Mouse (Mus musculus): ENCODE results near the gene F12. TPM values are rescaled to one million over a fixed set of nuclear protein-coding genes. Genes with fewer than 3 reads are reported as not detected.

The F12 gene
- 0.39 and 1.6 TPM in 2 replicates for polyA plus RNA-seq (2012; rRNA removed)

DNA sequence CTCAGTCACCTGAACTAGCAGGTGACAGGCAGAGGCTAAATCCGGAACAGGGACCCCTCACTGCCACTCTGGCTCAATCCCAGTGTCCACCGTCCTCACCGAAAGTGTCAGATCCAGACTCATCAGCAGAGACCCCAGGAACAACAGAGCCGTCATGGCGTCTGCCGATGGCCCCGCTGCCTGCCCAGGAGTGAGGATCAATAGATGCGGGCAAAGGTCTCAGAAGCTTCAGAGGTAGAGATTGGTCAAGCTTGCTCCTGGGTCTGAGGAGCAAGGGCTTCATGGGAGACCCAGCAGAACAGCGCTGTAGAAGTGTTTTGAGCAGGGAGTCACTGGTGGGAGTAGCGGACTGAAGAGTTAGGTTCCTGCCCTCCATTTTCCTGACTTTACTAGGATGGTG lies at the start of gene F12:
Gene F12 (minus strand): TSS at position 181 of the 400 bp plus-strand sequence.
- Histone ChIP-seq H3K36me3 (ENCODE audit: control insufficient read depth, insufficient read depth, low read length) (no peaks in the 10 kb centered on the region), H3K4me3 (ENCODE audit: control insufficient read depth, insufficient read depth, low read length) (no peak within 1 kb of the TSS), H3K4me1 (replicated peaks; ENCODE audit: control insufficient read depth, insufficient read depth, low read length) (peaks cover 14% of the 10 kb centered on the region), H3K27me3 (ENCODE audit: control insufficient read depth, insufficient read depth, low read length) (no peaks in the 10 kb centered on the region), H3K27ac (ENCODE audit: control insufficient read depth, insufficient read depth, low read length) (no peak within 1 kb of the TSS)
- no peak for DNase-seq
- 97% methylated on average over 10 of the region's 10 CpGs for WGBS
- TF ChIP-seq POLR2A (IDR thresholded peaks at IDR 0.05; ENCODE audit: control insufficient read depth, extremely low read depth, insufficient read depth, low read length, poor library complexity): no peak
- no peak for TF ChIP-seq CTCF (IDR thresholded peaks at IDR 0.05; ENCODE audit: borderline replicate concordance, control insufficient read depth, extremely low read depth, insufficient read depth, low read length, poor library complexity)

DNA sequence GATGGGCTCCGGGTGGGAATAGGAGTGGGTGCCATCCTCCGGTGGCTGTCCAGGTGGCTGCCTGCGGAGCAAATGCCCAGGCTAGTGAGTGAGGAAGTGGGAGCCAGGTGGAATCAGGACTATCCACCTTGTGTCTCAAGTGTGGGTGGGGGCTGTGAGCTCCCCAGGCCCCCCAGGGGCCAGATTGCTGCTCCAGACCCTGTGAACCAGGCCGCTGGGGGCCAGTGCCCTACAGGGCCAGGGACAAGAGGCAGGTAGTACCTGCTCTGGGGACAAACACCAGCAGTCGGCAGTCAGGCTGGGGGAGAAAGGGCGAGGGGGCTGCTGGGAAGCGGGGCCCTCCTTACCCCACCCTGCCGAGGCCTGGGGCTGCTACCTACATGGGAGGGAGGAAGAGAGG lies 49.7 kb upstream of the F12 start:
- TF ChIP-seq POLR2A (IDR thresholded peaks at IDR 0.05; ENCODE audit: control insufficient read depth, extremely low read depth, insufficient read depth, low read length, poor library complexity): no peak
- no peak for TF ChIP-seq CTCF (IDR thresholded peaks at IDR 0.05; ENCODE audit: borderline replicate concordance, control insufficient read depth, extremely low read depth, insufficient read depth, low read length, poor library complexity)
- Histone ChIP-seq H3K4me3 (ENCODE audit: control insufficient read depth, insufficient read depth, low read length) (no peak overlapping the region), H3K27me3 (ENCODE audit: control insufficient read depth, insufficient read depth, low read length) (peaks cover 10% of the 10 kb centered on the region; the same call in 1 of the 2 replicates), H3K27ac (ENCODE audit: control insufficient read depth, insufficient read depth, low read length) (no peak overlapping the region), H3K4me1 (replicated peaks; ENCODE audit: control insufficient read depth, insufficient read depth, low read length) (peaks cover 24% of the 10 kb centered on the region), H3K36me3 (ENCODE audit: control insufficient read depth, insufficient read depth, low read length) (no peaks in the 10 kb centered on the region)
- WGBS: over 99% methylated on average over 8 of the region's 8 CpGs
- no peak for DNase-seq

DNA sequence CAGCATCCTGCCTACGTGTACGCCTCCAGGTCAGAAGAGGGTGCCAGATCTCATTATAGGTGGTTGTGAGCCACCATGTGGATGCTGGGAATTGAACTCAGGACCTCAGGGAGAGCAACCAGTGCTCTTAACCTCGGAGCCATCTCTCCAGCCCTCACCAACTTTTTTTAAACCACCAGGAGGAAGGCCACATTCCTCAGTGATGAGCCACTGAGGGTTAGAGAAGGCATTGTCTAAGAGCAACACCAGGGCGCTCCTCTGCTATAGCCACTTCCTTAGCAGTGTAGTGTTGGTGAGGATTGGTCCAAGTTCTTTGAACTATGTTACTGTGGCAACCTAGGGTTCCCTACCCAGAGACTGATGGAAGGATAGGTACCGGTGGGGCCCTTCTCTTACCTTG lies 49.2 kb upstream of the F12 start:
- TF ChIP-seq CTCF (IDR thresholded peaks at IDR 0.05; ENCODE audit: borderline replicate concordance, control insufficient read depth, extremely low read depth, insufficient read depth, low read length, poor library complexity) (no peak), POLR2A (IDR thresholded peaks at IDR 0.05; ENCODE audit: control insufficient read depth, extremely low read depth, insufficient read depth, low read length, poor library complexity) (no peak)
- Histone ChIP-seq H3K27me3 (ENCODE audit: control insufficient read depth, insufficient read depth, low read length) (peaks cover 10% of the 10 kb centered on the region; the same call in 1 of the 2 replicates), H3K4me1 (replicated peaks; ENCODE audit: control insufficient read depth, insufficient read depth, low read length) (peaks cover 29% of the 10 kb centered on the region), H3K4me3 (ENCODE audit: control insufficient read depth, insufficient read depth, low read length) (no peak overlapping the region), H3K27ac (ENCODE audit: control insufficient read depth, insufficient read depth, low read length) (no peak overlapping the region), H3K36me3 (ENCODE audit: control insufficient read depth, insufficient read depth, low read length) (no peaks in the 10 kb centered on the region)
- DNase-seq: no peak
- 94% methylated on average over 5 of the region's 5 CpGs for whole genome bisulfite sequencing

DNA sequence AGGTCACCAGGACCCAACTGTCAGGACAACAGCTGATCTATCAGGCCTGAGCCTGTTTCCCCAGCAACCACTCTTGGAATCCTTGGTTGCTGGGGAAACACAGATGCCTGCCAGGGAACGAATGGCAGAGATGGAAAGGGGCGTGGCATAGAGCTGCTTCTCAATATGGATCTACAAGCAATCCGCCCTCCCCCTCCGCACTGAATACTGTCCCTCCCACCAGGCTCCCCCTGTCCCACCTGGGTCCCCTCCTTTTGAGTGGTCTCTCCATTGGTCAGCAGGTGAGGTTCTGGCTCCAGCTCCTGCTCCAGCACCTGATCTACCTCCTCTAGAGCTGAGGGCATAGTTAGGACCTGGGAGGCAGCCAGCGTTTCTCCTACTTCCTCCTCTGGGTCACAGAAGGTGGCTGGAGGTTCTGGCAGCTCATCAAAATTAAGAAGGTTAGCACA lies 48.1 kb upstream of the F12 start:
- Histone ChIP-seq H3K4me1 (replicated peaks; ENCODE audit: control insufficient read depth, insufficient read depth, low read length) (peaks cover 29% of the 10 kb centered on the region), H3K4me3 (ENCODE audit: control insufficient read depth, insufficient read depth, low read length) (no peak overlapping the region), H3K27me3 (ENCODE audit: control insufficient read depth, insufficient read depth, low read length) (peaks cover 10% of the 10 kb centered on the region; the same call in 1 of the 2 replicates), H3K27ac (ENCODE audit: control insufficient read depth, insufficient read depth, low read length) (no peak overlapping the region), H3K36me3 (ENCODE audit: control insufficient read depth, insufficient read depth, low read length) (no peaks in the 10 kb centered on the region)
- WGBS: 51% methylated on average over 5 of the region's 5 CpGs
- DNase-seq: no peak
- no peak for TF ChIP-seq POLR2A (IDR thresholded peaks at IDR 0.05; ENCODE audit: control insufficient read depth, extremely low read depth, insufficient read depth, low read length, poor library complexity)
- TF ChIP-seq CTCF (IDR thresholded peaks at IDR 0.05; ENCODE audit: borderline replicate concordance, control insufficient read depth, extremely low read depth, insufficient read depth, low read length, poor library complexity): no peak

DNA sequence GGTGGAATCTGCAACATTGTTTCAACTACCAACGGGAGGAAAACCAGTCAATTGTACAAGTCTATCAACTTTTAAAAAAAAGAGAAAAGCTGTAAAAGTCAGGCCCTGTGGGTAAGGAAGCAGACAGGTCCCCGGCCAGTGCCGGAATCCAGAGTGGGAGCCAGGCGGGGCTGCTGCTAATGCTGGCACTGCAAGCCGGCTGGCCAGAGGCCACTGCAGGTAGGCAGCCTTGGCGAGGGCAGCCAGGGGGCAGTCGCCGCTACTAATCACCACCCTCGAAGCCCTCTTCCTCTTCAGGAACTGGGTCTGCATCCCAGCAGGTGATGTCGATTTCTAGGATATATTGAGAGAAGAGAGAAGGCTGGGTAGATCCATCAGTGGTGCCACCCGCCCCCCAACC lies 47.4 kb upstream of the F12 start:
- no peaks in the 10 kb centered on the region for H3K36me3 ChIP-seq (ENCODE audit: control insufficient read depth, insufficient read depth, low read length)
- H3K27ac ChIP-seq (ENCODE audit: control insufficient read depth, insufficient read depth, low read length): no peak overlapping the region
- H3K27me3 ChIP-seq (ENCODE audit: control insufficient read depth, insufficient read depth, low read length): peaks cover 10% of the 10 kb centered on the region; the same call in 1 of the 2 replicates
- WGBS: 65% methylated on average over 11 of the region's 11 CpGs
- H3K4me1 ChIP-seq (replicated peaks; ENCODE audit: control insufficient read depth, insufficient read depth, low read length): peaks cover 24% of the 10 kb centered on the region
- no peak overlapping the region for H3K4me3 ChIP-seq (ENCODE audit: control insufficient read depth, insufficient read depth, low read length)
- no peak for DNase-seq
- TF ChIP-seq POLR2A (IDR thresholded peaks at IDR 0.05; ENCODE audit: control insufficient read depth, extremely low read depth, insufficient read depth, low read length, poor library complexity) (no peak), CTCF (IDR thresholded peaks at IDR 0.05; ENCODE audit: borderline replicate concordance, control insufficient read depth, extremely low read depth, insufficient read depth, low read length, poor library complexity) (no peak)

DNA sequence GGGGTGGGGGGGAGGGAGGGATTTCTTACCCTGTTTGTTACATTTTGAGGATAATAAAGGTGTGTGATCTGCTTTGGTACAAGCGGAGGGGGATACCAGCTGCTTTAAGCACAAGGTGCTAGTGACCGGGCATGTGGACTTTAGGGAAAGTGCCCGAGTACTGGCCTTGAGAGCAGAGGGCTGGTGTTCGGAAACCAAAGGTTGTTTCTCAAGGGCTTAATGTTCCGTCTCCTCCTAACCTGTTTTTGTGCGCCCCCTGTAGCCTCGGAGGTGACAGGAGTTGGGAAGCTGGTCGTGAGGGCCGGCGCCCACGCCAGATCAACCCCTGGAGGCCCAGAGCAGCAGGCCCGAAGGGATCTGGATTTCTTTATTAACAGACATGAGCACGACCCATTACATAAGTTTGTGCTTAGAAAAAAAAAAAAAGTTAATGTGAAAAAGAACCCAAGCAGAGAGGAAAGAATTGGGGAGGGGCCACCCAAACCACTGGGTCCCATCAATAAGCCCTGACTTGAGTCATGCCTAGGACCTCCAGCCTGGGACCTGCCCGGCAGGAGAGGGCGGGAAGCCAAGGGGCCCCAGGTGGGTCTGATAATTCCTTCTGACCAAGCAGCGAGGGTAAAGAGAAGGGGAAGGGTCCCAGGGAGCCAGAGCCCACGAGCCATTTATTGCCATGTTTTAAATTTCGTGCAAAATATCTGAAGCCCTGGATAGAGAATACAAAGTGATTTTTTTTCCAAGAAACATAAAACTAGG lies 46.7 kb upstream of the F12 start:
- no peak for TF ChIP-seq POLR2A (IDR thresholded peaks at IDR 0.05; ENCODE audit: control insufficient read depth, extremely low read depth, insufficient read depth, low read length, poor library complexity)
- TF ChIP-seq CTCF (IDR thresholded peaks at IDR 0.05; ENCODE audit: borderline replicate concordance, control insufficient read depth, extremely low read depth, insufficient read depth, low read length, poor library complexity): 0 out of 2 replicates have a peak, but pooled peaks have one; percentile 9
- 32% methylated on average over 18 of the region's 18 CpGs for WGBS
- Histone ChIP-seq H3K27me3 (ENCODE audit: control insufficient read depth, insufficient read depth, low read length) (peaks cover 10% of the 10 kb centered on the region; the same call in 1 of the 2 replicates), H3K4me3 (ENCODE audit: control insufficient read depth, insufficient read depth, low read length) (no peak overlapping the region), H3K4me1 (replicated peaks; ENCODE audit: control insufficient read depth, insufficient read depth, low read length) (peaks cover 19% of the 10 kb centered on the region), H3K36me3 (ENCODE audit: control insufficient read depth, insufficient read depth, low read length) (no peaks in the 10 kb centered on the region), H3K27ac (ENCODE audit: control insufficient read depth, insufficient read depth, low read length) (no peak overlapping the region)
- DNase-seq: peak; percentile 56
